Mouse (Mus musculus) liver, adult 2 months (tissue): ENCODE results near the gene Neurog3.

Experiments
- CTCF ChIP-seq: fragments of 200-500 bp; IDR thresholded peaks from 2 replicates; pipeline ENCODE4 v1.5.1; 2011; ENCODE audit warnings: low read depth, low read length, control low read depth
- POLR2A ChIP-seq: fragments of 200-500 bp; IDR thresholded peaks from 2 replicates; pipeline ENCODE4 v1.6.1; 2011; ENCODE audit warnings: low read length, control low read depth; ENCODE audit not compliant: insufficient read depth; ENCODE audit errors: extremely low read depth

GRCm38 (mm10) chr10:62094401-62094800 is 38.5 kb upstream of the Neurog3 start:
- TF ChIP-seq POLR2A (no peak), CTCF (no peak)
